Mouse (Mus musculus): ENCODE results near the gene Sv2b.

DNA sequence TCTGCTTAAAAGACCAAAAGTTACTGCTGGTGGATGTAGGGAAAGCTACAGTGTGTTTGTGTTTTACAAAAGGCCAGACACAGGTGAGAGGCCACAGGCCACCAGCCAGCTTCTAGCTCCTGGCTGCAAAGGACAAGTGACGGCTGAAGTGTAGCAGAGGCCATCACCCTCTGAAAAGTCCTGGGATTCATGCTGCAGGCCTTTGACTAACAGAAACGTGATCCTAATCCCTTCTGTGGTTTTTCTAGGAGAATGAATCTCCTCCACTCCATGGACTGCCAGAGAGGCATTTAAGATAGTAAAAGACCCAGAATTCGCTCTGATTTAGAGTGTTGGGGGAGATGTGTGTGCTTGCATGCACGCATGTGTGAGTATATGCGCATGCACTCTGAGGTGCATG, 5.8 kb upstream of the Sv2b start:
- TF ChIP-seq CTCF (IDR thresholded peaks at IDR 0.05; ENCODE audit: control insufficient read depth, insufficient read depth, insufficient replicate concordance, low read depth, low read length) (no peak), POLR2A (IDR thresholded peaks at IDR 0.05; ENCODE audit: control insufficient read depth, low read depth, low read length) (no peak)
